Mouse (Mus musculus) MEL (cell line): ENCODE measurements around the gene Cdcp1. TPM values are rescaled to one million over a fixed set of nuclear protein-coding genes. Genes with fewer than 3 reads are reported as not detected.

Experiments
- DNase-seq: peaks from one replicate; pipeline ENCODE4 v3.0.0; 2011; ENCODE audit warnings: low read depth, low spot score
- H3K27ac ChIP-seq: 2 replicates; pipeline ENCODE4 v1.5.1; 2012; ENCODE audit warnings: low read depth, mild to moderate bottlenecking, control low read depth, low read length, moderate library complexity; ENCODE audit not compliant: control insufficient read depth
- H3K27me3 ChIP-seq, 2 experiments: fragments of 150-350 bp in 1 of 2; sonication (generic) in 1 of 2; 2 replicates each; pipeline ENCODE4 v1.6.1; 2012; ENCODE audit warnings: low read length in 2 of 2, mild to moderate bottlenecking in 2 of 2, improper control_type of control experiment in 1 of 2, moderate library complexity in 1 of 2; ENCODE audit not compliant: insufficient read depth in 2 of 2, control insufficient read depth in 1 of 2
- H3K36me3 ChIP-seq, 2 experiments: 2 replicates each; pipeline ENCODE4 v1.6.1; 2012 to 2014; ENCODE audit warnings: low read length in 2 of 2, improper control_type of control experiment in 1 of 2, inconsistent platforms in 1 of 2, mild to moderate bottlenecking in 1 of 2; ENCODE audit not compliant: insufficient read depth in 2 of 2, control insufficient read depth in 1 of 2
- H3K4me1 ChIP-seq, 2 experiments: fragments of 150-350 bp in 1 of 2; sonication (generic) in 1 of 2; 2 replicates each; pipeline ENCODE4 v1.6.1; 2012; ENCODE audit warnings: low read length in 2 of 2, improper control_type of control experiment in 1 of 2, mild to moderate bottlenecking in 1 of 2; ENCODE audit not compliant: insufficient read depth in 2 of 2, control insufficient read depth in 1 of 2
- H3K4me3 ChIP-seq, 2 experiments: fragments of 150-350 bp in 1 of 2; sonication (generic) in 1 of 2; 2 replicates each; pipeline ENCODE4 v1.5.1; 2012; ENCODE audit warnings: low read depth in 2 of 2, low read length in 2 of 2, mild to moderate bottlenecking in 2 of 2, moderate library complexity in 2 of 2, control low read depth in 1 of 2, improper control_type of control experiment in 1 of 2; ENCODE audit not compliant: control insufficient read depth in 1 of 2, insufficient read depth in 1 of 2
- H3K79me2 ChIP-seq: 2 replicates; pipeline ENCODE4 v1.6.1; 2012; ENCODE audit warnings: mild to moderate bottlenecking, low read length, moderate library complexity; ENCODE audit not compliant: control insufficient read depth, poor library complexity, insufficient read depth
- H3K9ac ChIP-seq: 2 replicates; pipeline ENCODE4 v1.6.1; 2012; ENCODE audit warnings: low read depth, mild to moderate bottlenecking, control low read depth, low read length, moderate library complexity; ENCODE audit not compliant: control insufficient read depth, poor library complexity, severe bottlenecking
- H3K9me3 ChIP-seq: fragments of 150-350 bp; sonication (generic); replicated peaks from 2 replicates; pipeline ENCODE4 v1.6.1; 2012; ENCODE audit warnings: mild to moderate bottlenecking, low read length, improper control_type of control experiment, moderate library complexity; ENCODE audit not compliant: insufficient read depth
- BHLHE40 ChIP-seq: IDR thresholded peaks from 2 replicates; pipeline ENCODE4 v1.6.1; 2012; ENCODE audit warnings: low read depth, mild to moderate bottlenecking, inconsistent platforms, low read length, improper control_type of control experiment, borderline replicate concordance
- CHD1 ChIP-seq: IDR thresholded peaks from 2 replicates; pipeline ENCODE4 v1.6.1; 2012; ENCODE audit warnings: low read depth, mild to moderate bottlenecking, inconsistent platforms, low read length, improper control_type of control experiment
- E2F4 ChIP-seq: IDR thresholded peaks from 2 replicates; pipeline ENCODE4 v1.6.1; 2011; ENCODE audit warnings: low read depth, low read length, improper control_type of control experiment, borderline replicate concordance
- ELF1 ChIP-seq: IDR thresholded peaks from 2 replicates; pipeline ENCODE4 v1.6.1; 2014; ENCODE audit warnings: low read depth, mild to moderate bottlenecking, inconsistent platforms, low read length, improper control_type of control experiment, moderate library complexity
- GABPA ChIP-seq: IDR thresholded peaks from 2 replicates; pipeline ENCODE4 v1.6.1; 2012; ENCODE audit warnings: low read depth, mild to moderate bottlenecking, inconsistent platforms, low read length, improper control_type of control experiment, moderate library complexity
- GATA1 ChIP-seq: IDR thresholded peaks from 2 replicates; pipeline ENCODE4 v1.6.1; 2011; ENCODE audit warnings: low read depth, low read length, improper control_type of control experiment
- JUND ChIP-seq: IDR thresholded peaks from 2 replicates; pipeline ENCODE4 v1.6.1; 2011; ENCODE audit warnings: low read depth, mild to moderate bottlenecking, improper control_type of control experiment, low read length
- KAT2A ChIP-seq: conservative IDR thresholded peaks from 2 replicates; pipeline ENCODE4 v1.6.1; 2012; ENCODE audit warnings: low read depth, low read length, improper control_type of control experiment, inconsistent platforms
- MAX ChIP-seq: IDR thresholded peaks from 2 replicates; pipeline ENCODE4 v1.6.1; 2011; ENCODE audit warnings: low read length, improper control_type of control experiment
- MXI1 ChIP-seq: IDR thresholded peaks from 2 replicates; pipeline ENCODE4 v1.6.1; 2011; ENCODE audit warnings: mild to moderate bottlenecking, low read depth, low read length, improper control_type of control experiment
- MYB ChIP-seq: IDR thresholded peaks from 2 replicates; pipeline ENCODE4 v1.6.1; 2011; ENCODE audit warnings: mild to moderate bottlenecking, low read depth, low read length, improper control_type of control experiment
- NELFE ChIP-seq: IDR thresholded peaks from 2 replicates; pipeline ENCODE4 v1.6.1; 2011; ENCODE audit warnings: low read depth, low read length, improper control_type of control experiment
- POLR2AphosphoS2 ChIP-seq: IDR thresholded peaks from 2 replicates; pipeline ENCODE4 v1.6.1; 2011; ENCODE audit warnings: low read length, improper control_type of control experiment
- RCOR1 ChIP-seq: IDR thresholded peaks from 2 replicates; pipeline ENCODE4 v1.6.1; 2012; ENCODE audit warnings: low read depth, mild to moderate bottlenecking, inconsistent platforms, low read length, improper control_type of control experiment
- SIN3A ChIP-seq: IDR thresholded peaks from 2 replicates; pipeline ENCODE4 v1.6.1; 2012; ENCODE audit warnings: low read length, improper control_type of control experiment, inconsistent platforms
- SMC3 ChIP-seq: IDR thresholded peaks from 2 replicates; pipeline ENCODE4 v1.6.1; 2011; ENCODE audit warnings: low read depth, low read length, improper control_type of control experiment
- TAL1 ChIP-seq: IDR thresholded peaks from 2 replicates; pipeline ENCODE4 v1.6.1; 2012; ENCODE audit warnings: mild to moderate bottlenecking, inconsistent platforms, low read length, moderate library complexity, mixed read lengths
- UBTF ChIP-seq: IDR thresholded peaks from 2 replicates; pipeline ENCODE4 v1.6.1; 2012; ENCODE audit warnings: low read depth, mild to moderate bottlenecking, inconsistent platforms, low read length, improper control_type of control experiment, moderate library complexity, borderline replicate concordance; ENCODE audit not compliant: insufficient read depth
- USF2 ChIP-seq, 2 experiments: IDR thresholded peaks; 2 replicates each; pipeline ENCODE4 v1.6.1; 2011 to 2012; ENCODE audit warnings: improper control_type of control experiment in 2 of 2, low read length in 2 of 2, borderline replicate concordance in 1 of 2, inconsistent platforms in 1 of 2, low read depth in 1 of 2, mild to moderate bottlenecking in 1 of 2; ENCODE audit not compliant: insufficient read depth in 1 of 2
- ZC3H11A ChIP-seq: IDR thresholded peaks from 2 replicates; pipeline ENCODE4 v1.6.1; 2012; ENCODE audit warnings: low read depth, mild to moderate bottlenecking, inconsistent platforms, low read length, improper control_type of control experiment
- ZKSCAN1 ChIP-seq: IDR thresholded peaks from 2 replicates; pipeline ENCODE4 v1.6.1; 2012; ENCODE audit warnings: low read depth, mild to moderate bottlenecking, inconsistent platforms, low read length, improper control_type of control experiment, moderate library complexity
- ZMIZ1 ChIP-seq: IDR thresholded peaks from 2 replicates; pipeline ENCODE4 v1.6.1; 2012; ENCODE audit warnings: low read depth, mild to moderate bottlenecking, inconsistent platforms, low read length, improper control_type of control experiment, moderate library complexity
- polyA plus RNA-seq, 2 experiments: library from polyadenylated mRNA; stranded (reverse) in 1 of 2; unstranded in 1 of 2; fragments of >175 nt in 1 of 2; fragments of >200 nt in 1 of 2; gene quantifications; 2 replicates each; pipeline versions ENCODE4 v1.2.1 to v1.2.4; 2012; ENCODE audit warnings: low replicate concordance in 2 of 2, low read depth in 1 of 2; ENCODE audit not compliant: insufficient read length in 2 of 2, insufficient read depth in 1 of 2, missing spikeins in 1 of 2
- total RNA-seq: library from RNA; depleted of rRNA; stranded (reverse); fragments of 300-350 nt; gene quantifications from 2 replicates; pipeline ENCODE4 v1.2.3, GENCODE M21; 2012

Gene Cdcp1
- total and polyA plus RNA-seq, 3 experiments = not detected

DNA sequence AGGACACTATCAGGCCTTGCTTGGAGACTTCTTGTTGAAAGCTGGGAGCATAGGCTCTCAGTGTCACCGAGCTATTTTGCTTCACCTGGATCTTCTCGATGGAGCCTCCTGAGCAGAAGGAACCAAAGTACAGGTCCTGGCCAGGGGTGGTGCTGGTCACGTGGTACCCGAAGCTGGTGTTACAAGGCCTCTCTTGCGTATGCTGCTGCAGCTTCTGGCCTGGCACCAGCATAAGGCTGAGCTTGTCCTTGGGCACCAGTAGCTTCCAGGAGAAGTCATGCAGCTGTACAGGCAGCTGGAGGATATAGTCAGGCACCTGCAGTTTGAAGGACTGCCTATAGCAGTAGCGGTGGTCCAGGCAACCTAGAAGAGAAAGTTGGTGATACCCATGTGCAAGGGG is 35.8 kb downstream of the Cdcp1 start:
- Histone ChIP-seq H3K27me3 (no peaks in the 10 kb centered on the region), H3K4me1 (peaks cover 0 to 13% of the 10 kb centered on the region in 2 experiments; a peak in 3 of 4 replicates), H3K9ac (no peak overlapping the region), H3K79me2 (no peaks in the 10 kb centered on the region), H3K9me3 (no peaks in the 10 kb centered on the region), H3K36me3 (peaks cover 0 to 6% of the 10 kb centered on the region in 2 experiments; a peak in 2 of 4 replicates), H3K4me3 (no peak overlapping the region), H3K27ac (no peak overlapping the region)
- TF ChIP-seq GATA1 (no peak), ELF1 (no peak), ZC3H11A (no peak), KAT2A (no peak), RCOR1 (no peak), ZKSCAN1 (no peak), GABPA (no peak), BHLHE40 (no peak), USF2 (IDR thresholded peaks at IDR 0.05; ENCODE audit: borderline replicate concordance in 1 of 2, insufficient read depth in 1 of 2, low read depth in 1 of 2, low read length in 2 of 2) (no peak), E2F4 (no peak), SIN3A (no peak), TAL1 (no peak), CHD1 (no peak)
- no peak for DNase-seq

GRCm38 (mm10) chr9:123177380-123178048 is 38.3 kb downstream of the Cdcp1 start:
- no peak overlapping the region for H3K9ac ChIP-seq
- no peaks in the 10 kb centered on the region for H3K27me3 ChIP-seq
- H3K4me1 ChIP-seq = peaks cover 6 to 23% of the 10 kb centered on the region in 2 experiments
- H3K36me3 ChIP-seq = peaks cover 0 to 15% of the 10 kb centered on the region in 2 experiments; a peak in 2 of 4 replicates
- no peaks in the 10 kb centered on the region for H3K9me3 ChIP-seq
- H3K4me3 ChIP-seq = no peak overlapping the region
- no peak overlapping the region for H3K27ac ChIP-seq
- no peak for TF ChIP-seq CHD1
- no peaks in the 10 kb centered on the region for H3K79me2 ChIP-seq
- DNase-seq = no peak

GRCm38 (mm10) chr9:123174356-123174755 is 41.5 kb downstream of the Cdcp1 start:
- Histone ChIP-seq H3K27ac (no peak overlapping the region), H3K36me3 (peaks cover 0 to 15% of the 10 kb centered on the region in 2 experiments; a peak in 2 of 4 replicates), H3K9me3 (no peaks in the 10 kb centered on the region), H3K9ac (no peak overlapping the region), H3K79me2 (no peaks in the 10 kb centered on the region), H3K4me3 (no peak overlapping the region), H3K4me1 (peaks cover 6 to 23% of the 10 kb centered on the region in 2 experiments), H3K27me3 (no peaks in the 10 kb centered on the region; a peak in 1 of 4 replicates)
- no peak for TF ChIP-seq UBTF
- TF ChIP-seq E2F4 = no peak
- TF ChIP-seq ZKSCAN1 = no peak
- TF ChIP-seq SMC3 = no peak
- TF ChIP-seq ELF1 = no peak
- TF ChIP-seq NELFE = no peak
- no peak for TF ChIP-seq KAT2A
- no peak for TF ChIP-seq GABPA
- TF ChIP-seq RCOR1 = no peak
- TF ChIP-seq SIN3A = no peak
- TF ChIP-seq ZC3H11A = no peak
- TF ChIP-seq ZMIZ1 = no peak
- no peak for TF ChIP-seq JUND
- no peak for TF ChIP-seq POLR2AphosphoS2
- TF ChIP-seq MAX = no peak
- TF ChIP-seq MXI1 = no peak
- no peak for TF ChIP-seq MYB
- TF ChIP-seq TAL1 = no peak
- DNase-seq = no peak
